Mouse (Mus musculus) liver, embryonic 11.5 days (tissue): ENCODE measurements around the gene Rhox3c. TPM values are rescaled to one million over a fixed set of nuclear protein-coding genes. Genes with fewer than 3 reads are reported as not detected.
"Not testable (repeated sequence)": the region's sequence is repeated elsewhere in the genome, so short reads cannot be mapped to it uniquely, and the experiment has no call there.

Experiments
- ATAC-seq: fragments of 200-750 bp; cut with Nextera tagmentation; replicated peaks from 2 replicates; pipeline ENCODE4 v1.8.0; 2017; ENCODE audit warnings: moderate number of reproducible peaks, mild to moderate bottlenecking, moderate TSS enrichment, moderate library complexity; ENCODE audit not compliant: low FRiP score
- DNase-seq: peaks from one replicate; pipeline ENCODE4 v3.0.0-alpha.2; 2017; ENCODE audit warnings: low spot score
- H3K27ac ChIP-seq: fragments of 300-500 bp; sonication (generic); 2 replicates; pipeline ENCODE4 v1.5.1; 2014; ENCODE audit warnings: mild to moderate bottlenecking, low read depth, low read length, control low read depth
- H3K27me3 ChIP-seq: fragments of 300-500 bp; sonication (generic); replicated peaks from 2 replicates; pipeline ENCODE4 v1.6.1; 2014; ENCODE audit warnings: low read length, mixed read lengths; ENCODE audit not compliant: control insufficient read depth, insufficient read depth
- H3K36me3 ChIP-seq: fragments of 300-500 bp; sonication (generic); 2 replicates; pipeline ENCODE4 v1.6.1; 2014; ENCODE audit warnings: mild to moderate bottlenecking, low read length, moderate library complexity, mixed read lengths; ENCODE audit not compliant: control insufficient read depth, insufficient read depth
- H3K4me1 ChIP-seq: fragments of 300-500 bp; sonication (generic); replicated peaks from 2 replicates; pipeline ENCODE4 v1.6.1; 2014; ENCODE audit warnings: low read length, mixed read lengths; ENCODE audit not compliant: control insufficient read depth, insufficient read depth
- H3K4me2 ChIP-seq: fragments of 300-500 bp; sonication (generic); 2 replicates; pipeline ENCODE4 v1.6.1; 2014; ENCODE audit warnings: mild to moderate bottlenecking, control low read depth, moderate library complexity
- H3K4me3 ChIP-seq: fragments of 300-500 bp; sonication (generic); 2 replicates; pipeline ENCODE4 v1.5.1; 2014; ENCODE audit warnings: low read depth, low read length, control low read depth
- H3K9ac ChIP-seq: fragments of 300-500 bp; sonication (generic); 2 replicates; pipeline ENCODE4 v1.6.1; 2014; ENCODE audit warnings: low read depth, low read length, control low read depth
- H3K9me3 ChIP-seq: fragments of 300-500 bp; sonication (generic); 2 replicates; pipeline ENCODE4 v1.6.1; 2016; ENCODE audit warnings: low read length, inconsistent platforms, mixed read lengths; ENCODE audit not compliant: control insufficient read depth
- WGBS: fragments of 180-500 bp; shearing (Covaris S2); extraction: QIAGEN DNeasy Blood & Tissue Kit; methylation state at CpG from one replicate; pipeline ENCODE4 v1.1.7; 2014; 5-methylcytosine and 5-hydroxymethylcytosine counted together
- polyA plus RNA-seq: library from polyadenylated mRNA; unstranded; fragments of >200 nt; fragmentation: Nextera tagmentation; extraction: Ambion mirVana; gene quantifications from 2 replicates; pipeline ENCODE4 v1.2.1, GENCODE M21; 2014

Gene Rhox3c
- not detected in 2 replicates for polyA plus RNA-seq

GRCm38 (mm10) chrX:37458285-37458684, at the start of gene Rhox3c:
Gene Rhox3c, plus strand, starts transcription at chrX:37458585.
- not testable (repeated sequence) for H3K27ac ChIP-seq, H3K4me3 ChIP-seq, ATAC-seq, H3K4me2 ChIP-seq, H3K27me3 ChIP-seq, H3K36me3 ChIP-seq, H3K9ac ChIP-seq, DNase-seq, H3K4me1 ChIP-seq, H3K9me3 ChIP-seq
- WGBS, result 89% methylated on average over 3 of the region's 4 CpGs

DNA sequence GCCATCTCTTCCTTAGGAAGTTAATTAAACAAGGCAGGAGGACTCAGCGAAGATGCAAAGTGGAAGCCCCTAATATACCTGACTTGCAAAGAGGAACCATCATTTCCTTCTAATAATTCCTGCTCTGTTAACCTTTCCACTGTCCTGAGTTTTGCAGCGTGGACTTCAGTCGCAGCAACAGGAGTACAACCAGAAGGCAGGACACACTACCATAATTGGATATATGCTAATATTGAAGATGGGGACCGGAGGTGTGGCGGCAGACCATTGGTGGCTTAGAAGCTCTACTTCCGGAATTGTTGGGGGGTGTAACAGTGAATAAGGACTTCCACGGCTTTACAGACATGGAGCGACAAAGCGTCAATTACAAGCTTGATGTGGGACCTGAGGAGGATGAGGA, 46.6 kb upstream of the Rhox3c start, which contains the start of gene Rhox2b:
Rhox2b (plus strand) TSS at position 301 of the 400 bp plus-strand sequence.
- H3K4me3 ChIP-seq, H3K4me2 ChIP-seq, H3K27ac ChIP-seq, DNase-seq, H3K36me3 ChIP-seq, H3K27me3 ChIP-seq, H3K4me1 ChIP-seq, ATAC-seq, H3K9ac ChIP-seq, H3K9me3 ChIP-seq: not testable (repeated sequence)
- WGBS, result no CpG with 5 or more reads among the region's 9 CpGs

DNA sequence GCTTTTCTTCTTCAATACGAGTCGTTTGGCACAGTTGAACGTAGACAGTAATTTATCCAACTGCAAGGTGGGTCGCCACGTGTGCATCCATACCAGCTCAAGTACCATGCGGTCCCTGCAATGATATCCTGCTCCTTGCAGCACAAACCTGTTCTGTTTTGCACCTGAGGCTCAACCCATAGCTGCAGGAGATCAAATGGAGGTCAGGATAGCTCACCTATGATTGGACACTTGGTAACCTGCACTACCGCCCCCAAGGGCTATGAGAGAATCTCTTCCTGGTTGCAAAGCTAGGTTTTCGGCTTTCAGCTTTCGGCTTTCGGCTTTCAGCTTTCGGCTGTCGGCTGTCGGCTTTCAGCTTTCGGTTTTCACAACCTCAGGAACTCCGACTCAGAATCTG, 26.2 kb upstream of the Rhox3c start, which contains the start of gene Rhox4b:
Rhox4b (plus strand) TSS at position 301 of the 400 bp plus-strand sequence.
- not testable (repeated sequence) for H3K9ac ChIP-seq, H3K4me3 ChIP-seq, H3K27ac ChIP-seq, DNase-seq, H3K4me2 ChIP-seq, H3K9me3 ChIP-seq, ATAC-seq, H3K4me1 ChIP-seq, H3K27me3 ChIP-seq, H3K36me3 ChIP-seq
- 85% methylated on average over 14 of the region's 15 CpGs for WGBS

- not testable (repeated sequence) for DNase-seq, H3K36me3 ChIP-seq, H3K4me1 ChIP-seq, H3K9me3 ChIP-seq, H3K4me3 ChIP-seq, ATAC-seq, H3K4me2 ChIP-seq, H3K9ac ChIP-seq, H3K27ac ChIP-seq, H3K27me3 ChIP-seq
- WGBS, result 92% methylated on average over 7 of the region's 10 CpGs
Measured at GRCm38 (mm10) chrX:37453380-37453779, 5.0 kb upstream of the Rhox3c start, which contains the start of gene Rhox2c. Gene Rhox2c, plus strand, starts transcription at chrX:37453680.

GRCm38 (mm10) chrX:37480037-37480436, 21.7 kb downstream of the Rhox3c start, which contains the start of gene Rhox4c:
Gene Rhox4c, plus strand, starts transcription at chrX:37480337.
- H3K9me3 ChIP-seq, H3K27me3 ChIP-seq, H3K36me3 ChIP-seq, H3K9ac ChIP-seq, H3K4me1 ChIP-seq, H3K4me3 ChIP-seq, DNase-seq, ATAC-seq, H3K27ac ChIP-seq, H3K4me2 ChIP-seq: not testable (repeated sequence)
- 88% methylated on average over 14 of the region's 14 CpGs for WGBS

GRCm38 (mm10) chrX:37514059-37514458, 55.7 kb downstream of the Rhox3c start, which contains the start of gene Rhox4d:
Gene Rhox4d, plus strand, starts transcription at chrX:37514359.
- 79% methylated on average over 13 of the region's 18 CpGs for WGBS
- not testable (repeated sequence) for H3K4me3 ChIP-seq, H3K9ac ChIP-seq, H3K4me2 ChIP-seq, ATAC-seq, H3K27ac ChIP-seq, H3K27me3 ChIP-seq, H3K9me3 ChIP-seq, H3K4me1 ChIP-seq, H3K36me3 ChIP-seq, DNase-seq

Other genes with a start within 250 kb of the Rhox3c start
- not detected in 2 replicates for gene Gm9, start 247.5 kb upstream of the Rhox3c start, polyA plus RNA-seq
- not detected in 2 replicates for gene Rhox1, start 236.3 kb upstream of the Rhox3c start, polyA plus RNA-seq
- gene Rhox2a, start 213.6 kb upstream of the Rhox3c start, polyA plus RNA-seq, result not detected in 2 replicates
- gene Rhox3a, start 208.7 kb upstream of the Rhox3c start, polyA plus RNA-seq, result not detected in 2 replicates
- not detected in 2 replicates for gene Rhox4a, start 193.2 kb upstream of the Rhox3c start, polyA plus RNA-seq
- gene Rhox3a2, start 78.6 kb upstream of the Rhox3c start, polyA plus RNA-seq, result not detected in 2 replicates
- not detected in 2 replicates for gene Rhox4a2, start 67.7 kb upstream of the Rhox3c start, polyA plus RNA-seq
- not detected in 2 replicates for gene Rhox2b, start 46.5 kb upstream of the Rhox3c start, polyA plus RNA-seq
- gene Rhox4b, start 26.1 kb upstream of the Rhox3c start, polyA plus RNA-seq, result 0.08 TPM in 1 of 2 replicates, not detected in the other
- gene Rhox2c, start 4.9 kb upstream of the Rhox3c start, polyA plus RNA-seq, result 0.38 TPM in 1 of 2 replicates, not detected in the other
- not detected in 2 replicates for gene Rhox4c, start 21.8 kb downstream of the Rhox3c start, polyA plus RNA-seq
- not detected in 2 replicates for gene Rhox2d, start 34.8 kb downstream of the Rhox3c start, polyA plus RNA-seq
- not detected in 2 replicates for gene Rhox4d, start 55.8 kb downstream of the Rhox3c start, polyA plus RNA-seq
- gene Rhox2e, start 71.9 kb downstream of the Rhox3c start, polyA plus RNA-seq, result not detected in 2 replicates
- gene Rhox3e, start 83.4 kb downstream of the Rhox3c start, polyA plus RNA-seq, result not detected in 2 replicates
- gene Rhox4e, start 98.8 kb downstream of the Rhox3c start, polyA plus RNA-seq, result not detected in 2 replicates
- gene Rhox2f, start 112.8 kb downstream of the Rhox3c start, polyA plus RNA-seq, result not detected in 2 replicates
- gene Rhox3f, start 122.4 kb downstream of the Rhox3c start, polyA plus RNA-seq, result not detected in 2 replicates
- not detected in 2 replicates for gene Rhox4f, start 149.1 kb downstream of the Rhox3c start, polyA plus RNA-seq
- not detected in 2 replicates for gene Rhox3g, start 170.0 kb downstream of the Rhox3c start, polyA plus RNA-seq
- gene Rhox2g, start 184.9 kb downstream of the Rhox3c start, polyA plus RNA-seq, result not detected in 2 replicates
- not detected in 2 replicates for gene Rhox4g, start 192.7 kb downstream of the Rhox3c start, polyA plus RNA-seq
- not detected in 2 replicates for gene Rhox3h, start 210.2 kb downstream of the Rhox3c start, polyA plus RNA-seq
- gene Rhox2h, start 214.7 kb downstream of the Rhox3c start, polyA plus RNA-seq, result not detected in 2 replicates